Mouse (Mus musculus): Measurements from ENCODE around the gene Aplp2. TPM values are rescaled to one million over a fixed set of nuclear protein-coding genes. Genes with fewer than 3 reads are reported as not detected.

The Aplp2 gene
- polyA plus RNA-seq, 1 experiment from 2014 or later: 292 TPM

- no peaks in the 10 kb centered on the region for H3K4me1 ChIP-seq (ENCODE audit: control insufficient read depth, insufficient read depth, low read length)
- no peaks in the 10 kb centered on the region for H3K27me3 ChIP-seq (ENCODE audit: control insufficient read depth, insufficient read depth, low read length)
- WGBS: 60% methylated on average over 8 of the region's 8 CpGs
- H3K4me3 ChIP-seq (ENCODE audit: low read depth, low read length): no peak overlapping the region
- H3K27ac ChIP-seq (ENCODE audit: low read length): no peak overlapping the region
- ATAC-seq (ENCODE audit: insufficient number of reproducible peaks, insufficient read depth, low FRiP score, low read depth): no peak
- H3K4me2 ChIP-seq (replicated peaks; ENCODE audit: low read depth, low read length): no peak overlapping the region
- no peaks in the 10 kb centered on the region for H3K9me3 ChIP-seq (ENCODE audit: control insufficient read depth, low read depth, low read length)
- no peaks in the 10 kb centered on the region for H3K36me3 ChIP-seq (ENCODE audit: control insufficient read depth, insufficient read depth, low read length)
- no peak overlapping the region for H3K9ac ChIP-seq (replicated peaks; ENCODE audit: low read depth, low read length)
Observed at GRCm38 (mm10) chr9:31247447-31248220, 36.0 kb upstream of the Aplp2 start.

- Histone ChIP-seq H3K9me3 (ENCODE audit: control insufficient read depth, low read depth, low read length) (no peaks in the 10 kb centered on the region), H3K4me3 (ENCODE audit: low read depth, low read length) (no peak overlapping the region), H3K4me1 (ENCODE audit: control insufficient read depth, insufficient read depth, low read length) (no peaks in the 10 kb centered on the region), H3K36me3 (ENCODE audit: control insufficient read depth, insufficient read depth, low read length) (no peaks in the 10 kb centered on the region), H3K4me2 (replicated peaks; ENCODE audit: low read depth, low read length) (no peak overlapping the region), H3K27ac (ENCODE audit: low read length) (no peak overlapping the region), H3K9ac (replicated peaks; ENCODE audit: low read depth, low read length) (no peak overlapping the region), H3K27me3 (ENCODE audit: control insufficient read depth, insufficient read depth, low read length) (no peaks in the 10 kb centered on the region)
- ATAC-seq (ENCODE audit: insufficient number of reproducible peaks, insufficient read depth, low FRiP score, low read depth): no peak
- WGBS: 38% methylated on average over 6 of the region's 6 CpGs
Observed at GRCm38 (mm10) chr9:31246421-31246820, 34.8 kb upstream of the Aplp2 start.

GRCm38 (mm10) chr9:31245006-31245405 lies 33.4 kb upstream of the Aplp2 start:
- Histone ChIP-seq H3K27ac (ENCODE audit: low read length) (no peak overlapping the region), H3K9ac (replicated peaks; ENCODE audit: low read depth, low read length) (no peak overlapping the region), H3K4me2 (replicated peaks; ENCODE audit: low read depth, low read length) (no peak overlapping the region), H3K27me3 (ENCODE audit: control insufficient read depth, insufficient read depth, low read length) (no peaks in the 10 kb centered on the region), H3K9me3 (ENCODE audit: control insufficient read depth, low read depth, low read length) (no peaks in the 10 kb centered on the region), H3K4me3 (ENCODE audit: low read depth, low read length) (no peak overlapping the region), H3K36me3 (ENCODE audit: control insufficient read depth, insufficient read depth, low read length) (no peaks in the 10 kb centered on the region), H3K4me1 (ENCODE audit: control insufficient read depth, insufficient read depth, low read length) (no peaks in the 10 kb centered on the region)
- no peak for ATAC-seq (ENCODE audit: insufficient number of reproducible peaks, insufficient read depth, low FRiP score, low read depth)
- 89% methylated on average over 6 of the region's 6 CpGs for WGBS

- WGBS: 74% methylated on average over 5 of the region's 5 CpGs
- Histone ChIP-seq H3K36me3 (ENCODE audit: control insufficient read depth, insufficient read depth, low read length) (no peaks in the 10 kb centered on the region), H3K9ac (replicated peaks; ENCODE audit: low read depth, low read length) (no peak overlapping the region), H3K27ac (ENCODE audit: low read length) (no peak overlapping the region), H3K4me3 (ENCODE audit: low read depth, low read length) (no peak overlapping the region), H3K4me2 (replicated peaks; ENCODE audit: low read depth, low read length) (no peak overlapping the region), H3K4me1 (ENCODE audit: control insufficient read depth, insufficient read depth, low read length) (no peaks in the 10 kb centered on the region), H3K27me3 (ENCODE audit: control insufficient read depth, insufficient read depth, low read length) (no peaks in the 10 kb centered on the region), H3K9me3 (ENCODE audit: control insufficient read depth, low read depth, low read length) (no peaks in the 10 kb centered on the region)
- ATAC-seq (ENCODE audit: insufficient number of reproducible peaks, insufficient read depth, low FRiP score, low read depth): no peak
Observed at GRCm38 (mm10) chr9:31243939-31244333, 32.3 kb upstream of the Aplp2 start.

GRCm38 (mm10) chr9:31243306-31243938 lies 31.8 kb upstream of the Aplp2 start:
- WGBS: 57% methylated on average over 18 of the region's 18 CpGs

GRCm38 (mm10) chr9:31241208-31241699 lies 29.6 kb upstream of the Aplp2 start:
- WGBS: 78% methylated on average over 7 of the region's 7 CpGs
- H3K4me2 ChIP-seq (replicated peaks; ENCODE audit: low read depth, low read length): no peak overlapping the region
- H3K27ac ChIP-seq (ENCODE audit: low read length): no peak overlapping the region
- H3K36me3 ChIP-seq (ENCODE audit: control insufficient read depth, insufficient read depth, low read length): no peaks in the 10 kb centered on the region
- ATAC-seq (ENCODE audit: insufficient number of reproducible peaks, insufficient read depth, low FRiP score, low read depth): no peak
- H3K27me3 ChIP-seq (ENCODE audit: control insufficient read depth, insufficient read depth, low read length): no peaks in the 10 kb centered on the region
- no peaks in the 10 kb centered on the region for H3K4me1 ChIP-seq (ENCODE audit: control insufficient read depth, insufficient read depth, low read length)
- no peaks in the 10 kb centered on the region for H3K9me3 ChIP-seq (ENCODE audit: control insufficient read depth, low read depth, low read length)
- no peak overlapping the region for H3K9ac ChIP-seq (replicated peaks; ENCODE audit: low read depth, low read length)
- no peak overlapping the region for H3K4me3 ChIP-seq (ENCODE audit: low read depth, low read length)

More at GRCm38 (mm10) chr9:31243306-31243938, 31.8 kb upstream of the Aplp2 start:
- ATAC-seq (ENCODE audit: insufficient number of reproducible peaks, insufficient read depth, low FRiP score, low read depth): no peak
- Histone ChIP-seq H3K4me3 (ENCODE audit: low read depth, low read length) (no peak overlapping the region), H3K36me3 (ENCODE audit: control insufficient read depth, insufficient read depth, low read length) (no peaks in the 10 kb centered on the region), H3K9me3 (ENCODE audit: control insufficient read depth, low read depth, low read length) (no peaks in the 10 kb centered on the region), H3K27me3 (ENCODE audit: control insufficient read depth, insufficient read depth, low read length) (no peaks in the 10 kb centered on the region), H3K4me2 (replicated peaks; ENCODE audit: low read depth, low read length) (no peak overlapping the region), H3K9ac (replicated peaks; ENCODE audit: low read depth, low read length) (no peak overlapping the region), H3K4me1 (ENCODE audit: control insufficient read depth, insufficient read depth, low read length) (no peaks in the 10 kb centered on the region), H3K27ac (ENCODE audit: low read length) (no peak overlapping the region)

- Histone ChIP-seq H3K4me1 (ENCODE audit: control insufficient read depth, insufficient read depth, low read length) (0 out of 2 replicates have a peak, but pooled peaks cover under 1% of the 10 kb centered on the region), H3K36me3 (ENCODE audit: control insufficient read depth, insufficient read depth, low read length) (no peaks in the 10 kb centered on the region), H3K4me2 (replicated peaks; ENCODE audit: low read depth, low read length) (no peak overlapping the region), H3K27me3 (ENCODE audit: control insufficient read depth, insufficient read depth, low read length) (no peaks in the 10 kb centered on the region), H3K9me3 (ENCODE audit: control insufficient read depth, low read depth, low read length) (no peaks in the 10 kb centered on the region), H3K4me3 (ENCODE audit: low read depth, low read length) (no peak overlapping the region), H3K27ac (ENCODE audit: low read length) (no peak overlapping the region), H3K9ac (replicated peaks; ENCODE audit: low read depth, low read length) (no peak overlapping the region)
- ATAC-seq (ENCODE audit: insufficient number of reproducible peaks, insufficient read depth, low FRiP score, low read depth): no peak
- 71% methylated on average over 8 of the region's 8 CpGs for WGBS
Observed at GRCm38 (mm10) chr9:31240522-31241207, 29.1 kb upstream of the Aplp2 start.

GRCm38 (mm10) chr9:31239551-31239950 lies 27.9 kb upstream of the Aplp2 start:
- 87% methylated on average over 2 of the region's 2 CpGs for WGBS

More at GRCm38 (mm10) chr9:31239551-31239950, 27.9 kb upstream of the Aplp2 start:
- H3K9ac ChIP-seq (replicated peaks; ENCODE audit: low read depth, low read length): no peak overlapping the region
- H3K27ac ChIP-seq (ENCODE audit: low read length): no peak overlapping the region
- no peak overlapping the region for H3K4me3 ChIP-seq (ENCODE audit: low read depth, low read length)
- peaks cover 8% of the 10 kb centered on the region; the same call in 1 of the 2 replicates for H3K4me1 ChIP-seq (ENCODE audit: control insufficient read depth, insufficient read depth, low read length)
- ATAC-seq (ENCODE audit: insufficient number of reproducible peaks, insufficient read depth, low FRiP score, low read depth): no peak
- H3K4me2 ChIP-seq (replicated peaks; ENCODE audit: low read depth, low read length): no peak overlapping the region
- no peaks in the 10 kb centered on the region for H3K27me3 ChIP-seq (ENCODE audit: control insufficient read depth, insufficient read depth, low read length)
- no peaks in the 10 kb centered on the region for H3K9me3 ChIP-seq (ENCODE audit: control insufficient read depth, low read depth, low read length)
- no peaks in the 10 kb centered on the region for H3K36me3 ChIP-seq (ENCODE audit: control insufficient read depth, insufficient read depth, low read length)

All from stomach, embryonic 14.5 days (tissue).